Mouse (Mus musculus) T-cell, adult 66 days (primary cell): Measurements from ENCODE around the gene Fam241b. TPM values are rescaled to one million over a fixed set of nuclear protein-coding genes. Genes with fewer than 3 reads are reported as not detected.

Source experiments
- total RNA-seq, 2 experiments: library from RNA; stranded (reverse); gene quantifications; 3 replicates in 1 of 2; 4 replicates in 1 of 2; pipeline ENCODE4 v1.2.4; 2023

The Fam241b gene
- total RNA-seq = 1 to 10 TPM; 3.6 to 4.0 TPM

GRCm38 (mm10) chr10:62143820-62144219, at the start of gene Fam241b:
Gene Fam241b, minus strand, starts transcription at chr10:62143920.

GRCm38 (mm10) chr10:62132691-62133281, 10.9 kb downstream of the Fam241b start, which contains the start of gene Neurog3:
Gene Neurog3, plus strand, starts transcription at chr10:62133090.

Other genes with a start within 250 kb of the Fam241b start
- not detected for gene Col13a1, start 164.8 kb downstream of the Fam241b start, total RNA-seq
- gene Neurog3, start 10.8 kb downstream of the Fam241b start, total RNA-seq = not detected
- 1 to 10 TPM; 1.5 to 3.3 TPM for gene Tspan15, start 87.3 kb upstream of the Fam241b start, total RNA-seq
- gene Tacr2, start 108.5 kb upstream of the Fam241b start, total RNA-seq = not detected
- gene Hk1, start 236.0 kb upstream of the Fam241b start, total RNA-seq = 10 to 100 TPM; 76.7 to 83.6 TPM